Mouse (Mus musculus) myocyte (in vitro differentiated cells): ENCODE data around the gene Cd19. TPM values are rescaled to one million over a fixed set of nuclear protein-coding genes. Genes with fewer than 3 reads are reported as not detected.

Experiments
- H3K27me3 ChIP-seq: one replicate; pipeline ENCODE4 v1.6.1; 2011; ENCODE audit not compliant: control insufficient read depth, insufficient read depth, insufficient read length
- H3K36me3 ChIP-seq: one replicate; pipeline ENCODE4 v1.6.1; 2011; ENCODE audit not compliant: control insufficient read depth, insufficient read depth
- H3K4me2 ChIP-seq: one replicate; pipeline ENCODE4 v1.6.1; 2011; ENCODE audit warnings: low read depth, control low read depth
- H3K4me3 ChIP-seq: one replicate; pipeline ENCODE4 v1.5.1; 2011; ENCODE audit warnings: mild to moderate bottlenecking, control low read depth, moderate library complexity
- H3K79me2 ChIP-seq: one replicate; pipeline ENCODE4 v1.6.1; 2011; ENCODE audit not compliant: control insufficient read depth, insufficient read depth
- H3ac ChIP-seq: one replicate; pipeline ENCODE4 v1.6.1; 2011; ENCODE audit not compliant: control insufficient read depth, insufficient read length
- CEBPB ChIP-seq: IDR thresholded peaks from 2 replicates; pipeline ENCODE4 v1.6.1; 2011; ENCODE audit warnings: mild to moderate bottlenecking, moderate library complexity; ENCODE audit not compliant: poor library complexity, insufficient read depth, severe bottlenecking
- E2F4 ChIP-seq: IDR thresholded peaks from one replicate; pipeline ENCODE4 v1.6.1; 2011; ENCODE audit warnings: mild to moderate bottlenecking, control low read depth, moderate library complexity; ENCODE audit not compliant: insufficient read depth
- MAX ChIP-seq: IDR thresholded peaks from one replicate; pipeline ENCODE4 v1.6.1; 2011; ENCODE audit warnings: low read depth, mild to moderate bottlenecking, control low read depth
- MYOD1 ChIP-seq, 3 experiments: IDR thresholded peaks; one replicate each; pipeline ENCODE4 v1.6.1; 2011; ENCODE audit warnings: control low read depth in 2 of 3, low read depth in 2 of 3, mild to moderate bottlenecking in 2 of 3, moderate library complexity in 1 of 3; ENCODE audit not compliant: insufficient read length in 2 of 3, control insufficient read depth in 1 of 3
- MYOG ChIP-seq, 3 experiments: IDR thresholded peaks; one replicate each; pipeline ENCODE4 v1.6.1; 2011; ENCODE audit warnings: control low read depth in 2 of 3, low read depth in 2 of 3, mild to moderate bottlenecking in 2 of 3; ENCODE audit not compliant: insufficient read length in 2 of 3, control insufficient read depth in 1 of 3, insufficient read depth in 1 of 3
- POLR2A ChIP-seq: IDR thresholded peaks from one replicate; pipeline ENCODE4 v1.6.1; 2011; ENCODE audit warnings: low read depth, mild to moderate bottlenecking, control low read depth, moderate library complexity; ENCODE audit not compliant: insufficient read length
- POLR2AphosphoS2 ChIP-seq: IDR thresholded peaks from one replicate; pipeline ENCODE4 v1.6.1; 2011; ENCODE audit warnings: low read depth, control low read depth; ENCODE audit not compliant: insufficient read length
- REST ChIP-seq: IDR thresholded peaks from one replicate; pipeline ENCODE4 v1.6.1; 2011; ENCODE audit warnings: mild to moderate bottlenecking, control low read depth, moderate library complexity; ENCODE audit not compliant: insufficient read depth, insufficient read length
- SRF ChIP-seq: IDR thresholded peaks from one replicate; pipeline ENCODE4 v1.6.1; 2011; ENCODE audit warnings: low read depth; ENCODE audit not compliant: control insufficient read depth, insufficient read length
- TCF12 ChIP-seq: IDR thresholded peaks from one replicate; pipeline ENCODE4 v1.6.1; 2011; ENCODE audit warnings: mild to moderate bottlenecking, control low read depth; ENCODE audit not compliant: poor library complexity, insufficient read depth, severe bottlenecking
- TCF3 ChIP-seq: IDR thresholded peaks from one replicate; pipeline ENCODE4 v1.6.1; 2011; ENCODE audit warnings: low read depth, control low read depth; ENCODE audit not compliant: insufficient read length
- USF1 ChIP-seq: IDR thresholded peaks from one replicate; pipeline ENCODE4 v1.6.1; 2011; ENCODE audit warnings: low read depth, mild to moderate bottlenecking, control low read depth, moderate library complexity
- polyA plus RNA-seq: library from polyadenylated mRNA; unstranded; fragments of >200 nt; fragmentation: generic; extraction: Trizol; gene quantifications from one replicate; pipeline ENCODE4 v1.2.1, GENCODE M21; 2012; ENCODE audit warnings: missing spikeins

The Cd19 gene
- polyA plus RNA-seq, 1 experiment, result 0.01 TPM

DNA sequence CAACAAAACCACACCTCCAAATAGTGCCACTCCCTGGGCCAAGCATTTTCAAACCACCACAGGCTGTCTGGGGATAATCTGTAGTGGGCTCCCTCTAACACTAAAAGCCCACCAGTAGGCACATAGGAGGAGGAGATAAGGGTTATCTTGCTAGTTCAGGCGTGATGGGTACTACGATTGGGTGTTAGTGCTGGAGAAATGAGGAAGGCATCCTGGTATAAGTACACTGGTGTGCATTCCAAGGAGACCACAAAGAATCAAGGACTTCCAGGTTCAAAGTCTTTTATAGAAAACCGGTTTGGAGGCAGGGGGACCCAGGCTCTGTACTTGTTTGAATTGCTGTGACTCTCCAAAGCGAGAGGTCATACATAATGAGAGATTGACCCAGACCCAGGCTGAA lies 13.5 kb upstream of the Cd19 start:
- Histone ChIP-seq H3K36me3 (no peaks in the 10 kb centered on the region), H3K79me2 (no peaks in the 10 kb centered on the region), H3K4me2 (peak overlapping the region; percentile 98), H3K4me3 (peak overlapping the region; percentile 28), H3ac (peak overlapping the region; percentile 72), H3K27me3 (no peaks in the 10 kb centered on the region)
- TF ChIP-seq TCF12 (no peak), REST (no peak), SRF (no peak), USF1 (no peak), MAX (no peak), TCF3 (no peak), POLR2AphosphoS2 (no peak)

DNA sequence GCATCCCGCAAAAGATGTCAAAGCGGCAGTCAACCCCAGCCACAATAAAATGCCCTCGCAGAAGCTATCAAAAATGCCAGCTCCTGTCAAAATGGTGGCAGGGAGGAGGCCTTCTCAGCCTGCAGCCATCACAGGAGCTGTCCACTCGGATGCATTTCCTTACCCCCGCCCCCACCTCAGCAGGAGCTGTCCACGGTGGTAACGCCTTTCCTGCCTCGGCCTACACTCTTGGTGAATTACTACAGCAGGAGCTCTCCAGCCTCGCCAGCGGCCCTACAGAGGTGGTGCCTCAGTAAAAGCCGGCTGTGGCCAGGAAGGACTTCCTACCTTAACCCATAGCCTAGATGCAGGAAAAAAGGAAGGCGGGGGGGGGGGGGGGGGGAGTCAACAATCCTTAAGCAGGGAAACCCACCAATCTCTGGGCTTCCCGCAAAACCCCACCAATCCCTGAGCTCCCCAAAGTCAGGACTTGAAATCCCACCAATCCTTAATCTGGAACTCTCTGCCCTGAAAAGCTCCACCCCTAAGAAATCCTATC lies 12.7 kb upstream of the Cd19 start:
- Histone ChIP-seq H3K27me3 (no peaks in the 10 kb centered on the region), H3K79me2 (no peaks in the 10 kb centered on the region), H3K4me2 (no peak overlapping the region), H3ac (no peak overlapping the region), H3K36me3 (no peaks in the 10 kb centered on the region), H3K4me3 (no peak overlapping the region)
- TF ChIP-seq REST (peak; percentile 96), CEBPB (no peak), MAX (no peak), E2F4 (no peak)

DNA sequence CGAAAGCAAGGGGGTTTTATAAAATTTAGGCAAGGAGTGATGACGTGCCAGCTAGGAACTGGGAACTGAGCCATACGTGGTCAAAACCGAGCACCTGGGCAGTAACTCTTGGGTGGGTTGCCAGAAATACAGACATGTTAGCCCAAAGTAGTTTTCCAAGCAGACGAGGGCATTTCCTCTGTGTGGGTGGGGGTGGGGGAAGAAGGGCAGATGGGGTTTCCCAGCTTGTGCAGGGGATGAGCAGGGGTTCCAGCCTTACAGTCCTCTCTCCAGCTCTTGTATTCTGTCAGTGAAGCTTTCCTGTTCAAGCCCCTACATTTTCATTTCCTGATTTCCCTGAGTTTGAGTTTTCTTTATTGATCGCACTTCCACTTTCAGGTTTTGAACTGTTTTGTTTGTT lies 9.5 kb upstream of the Cd19 start:
- no peak overlapping the region for H3K4me2 ChIP-seq
- H3K4me3 ChIP-seq, result no peak overlapping the region
- TF ChIP-seq MYOG (IDR thresholded peaks at IDR 0.05; ENCODE audit: control insufficient read depth in 1 of 3, insufficient read depth in 1 of 3, insufficient read length in 2 of 3, low read depth in 2 of 3), result no peak
- TF ChIP-seq POLR2AphosphoS2, result no peak
- TF ChIP-seq POLR2A, result no peak
- no peak for TF ChIP-seq CEBPB
- TF ChIP-seq TCF12, result no peak
- TF ChIP-seq E2F4, result no peak
- TF ChIP-seq MYOD1 (IDR thresholded peaks at IDR 0.05; ENCODE audit: control insufficient read depth in 1 of 3, insufficient read length in 2 of 3, low read depth in 2 of 3), result no peak
- no peak for TF ChIP-seq MAX
- no peak for TF ChIP-seq USF1
- no peak for TF ChIP-seq TCF3
- TF ChIP-seq REST, result no peak
- no peak for TF ChIP-seq SRF
- no peaks in the 10 kb centered on the region for H3K36me3 ChIP-seq
- no peaks in the 10 kb centered on the region for H3K79me2 ChIP-seq
- no peaks in the 10 kb centered on the region for H3K27me3 ChIP-seq
- no peak overlapping the region for H3ac ChIP-seq

DNA sequence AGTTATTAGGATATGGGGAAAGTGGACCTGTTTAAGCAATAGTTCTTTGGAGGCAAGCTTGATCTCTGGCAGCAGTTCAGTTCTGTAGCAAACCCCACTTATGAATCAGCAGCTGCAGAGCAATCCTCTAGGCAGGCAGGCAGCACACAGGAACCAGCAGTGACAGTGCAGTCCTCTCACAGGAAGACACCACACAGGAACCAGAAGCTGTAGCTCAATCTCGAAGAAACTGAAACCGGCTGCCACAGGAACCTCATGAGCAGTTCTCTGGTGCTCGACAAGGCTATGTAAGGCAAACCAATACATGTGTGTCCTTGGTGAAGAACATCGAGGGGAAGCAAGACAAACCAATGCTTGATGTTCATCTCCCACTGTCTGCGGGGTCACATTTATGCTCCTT lies 7.1 kb upstream of the Cd19 start:
- TF ChIP-seq CEBPB (no peak), REST (no peak), MYOD1 (IDR thresholded peaks at IDR 0.05; ENCODE audit: control insufficient read depth in 1 of 3, insufficient read length in 2 of 3, low read depth in 2 of 3) (no peak), TCF12 (no peak), USF1 (no peak), POLR2A (no peak), POLR2AphosphoS2 (no peak), E2F4 (no peak), SRF (no peak), MYOG (IDR thresholded peaks at IDR 0.05; ENCODE audit: control insufficient read depth in 1 of 3, insufficient read depth in 1 of 3, insufficient read length in 2 of 3, low read depth in 2 of 3) (no peak), MAX (no peak)
- Histone ChIP-seq H3K79me2 (no peaks in the 10 kb centered on the region), H3K27me3 (no peaks in the 10 kb centered on the region), H3K4me2 (no peak overlapping the region), H3K36me3 (no peaks in the 10 kb centered on the region), H3ac (no peak overlapping the region), H3K4me3 (no peak overlapping the region)

DNA sequence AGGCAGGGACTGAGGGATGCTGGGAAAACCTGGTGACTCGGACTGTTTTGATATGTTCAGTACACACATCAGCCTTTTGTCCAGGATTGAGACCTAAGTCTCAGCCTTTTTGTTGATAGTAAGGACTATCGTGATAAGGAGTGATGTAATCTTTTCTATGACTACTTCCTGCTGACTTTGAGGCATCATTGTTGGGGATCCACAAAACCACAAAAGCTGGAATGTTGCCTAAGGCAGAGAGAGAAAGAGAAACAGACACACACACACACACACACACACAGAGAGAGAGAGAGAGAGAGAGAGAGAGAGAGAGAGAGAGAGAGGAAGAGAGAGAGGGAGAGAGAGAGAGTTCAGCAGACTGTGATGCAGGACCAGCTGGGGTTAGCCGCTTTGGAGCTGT lies 3.8 kb upstream of the Cd19 start:
- Histone ChIP-seq H3K79me2 (no peaks in the 10 kb centered on the region), H3K4me3 (no peak overlapping the region), H3K36me3 (no peaks in the 10 kb centered on the region), H3ac (no peak overlapping the region), H3K4me2 (peak overlapping the region; percentile 20), H3K27me3 (peaks cover 9% of the 10 kb centered on the region)
- TF ChIP-seq SRF, result no peak
- TF ChIP-seq CEBPB, result no peak
- TF ChIP-seq POLR2AphosphoS2, result no peak
- no peak for TF ChIP-seq MYOG (IDR thresholded peaks at IDR 0.05; ENCODE audit: control insufficient read depth in 1 of 3, insufficient read depth in 1 of 3, insufficient read length in 2 of 3, low read depth in 2 of 3)
- TF ChIP-seq MAX, result no peak
- no peak for TF ChIP-seq REST

DNA sequence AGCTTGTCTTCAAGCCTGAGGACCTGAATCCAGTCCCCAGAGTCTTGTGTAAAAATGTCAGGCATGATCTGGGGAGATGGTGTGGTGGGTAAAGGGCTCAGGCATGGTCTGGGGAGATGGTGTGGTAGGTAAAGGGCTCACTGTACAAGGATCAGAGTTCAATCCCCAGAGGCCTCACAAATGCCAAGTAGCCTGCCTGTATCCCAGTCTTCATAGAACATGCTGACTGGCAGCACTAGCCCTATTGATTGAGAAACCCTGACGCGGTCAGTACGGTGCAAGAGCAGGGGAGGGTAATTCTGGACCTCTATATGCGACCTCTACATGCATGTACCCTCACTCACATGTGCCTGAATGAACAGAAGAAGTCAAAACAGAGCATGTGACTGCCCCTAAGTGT lies 2.9 kb upstream of the Cd19 start:
- H3K4me2 ChIP-seq, result no peak overlapping the region
- no peaks in the 10 kb centered on the region for H3K79me2 ChIP-seq
- no peaks in the 10 kb centered on the region for H3K36me3 ChIP-seq
- TF ChIP-seq CEBPB (no peak), TCF3 (no peak), MAX (no peak), MYOD1 (IDR thresholded peaks at IDR 0.05; ENCODE audit: control insufficient read depth in 1 of 3, insufficient read length in 2 of 3, low read depth in 2 of 3) (no peak), E2F4 (no peak), REST (no peak), TCF12 (no peak), SRF (no peak), USF1 (no peak), MYOG (IDR thresholded peaks at IDR 0.05; ENCODE audit: control insufficient read depth in 1 of 3, insufficient read depth in 1 of 3, insufficient read length in 2 of 3, low read depth in 2 of 3) (no peak), POLR2A (no peak), POLR2AphosphoS2 (no peak)
- H3ac ChIP-seq, result no peak overlapping the region
- no peak overlapping the region for H3K4me3 ChIP-seq
- H3K27me3 ChIP-seq, result peaks cover 18% of the 10 kb centered on the region
